Mouse (Mus musculus) spleen, adult 2 months (tissue): ENCODE measurements at regions not wholly inside any gene's neighbourhood (a gene's known extent, or its start where the extent isn't known, plus 50 kb on each side); places are given as distances from the start of the nearest gene placed in this dataset.

ENCODE experiments used
- CTCF ChIP-seq: fragments of 200-500 bp; IDR thresholded peaks from 2 replicates; pipeline ENCODE4 v1.5.1; 2011; ENCODE audit warnings: mild to moderate bottlenecking, inconsistent platforms; ENCODE audit not compliant: insufficient read depth, insufficient read length, insufficient replicate concordance; ENCODE audit errors: extremely low read depth
- POLR2A ChIP-seq: fragments of 200-500 bp; IDR thresholded peaks from 2 replicates; pipeline ENCODE4 v1.6.1; 2011; ENCODE audit warnings: low read depth, low read length, inconsistent platforms

DNA sequence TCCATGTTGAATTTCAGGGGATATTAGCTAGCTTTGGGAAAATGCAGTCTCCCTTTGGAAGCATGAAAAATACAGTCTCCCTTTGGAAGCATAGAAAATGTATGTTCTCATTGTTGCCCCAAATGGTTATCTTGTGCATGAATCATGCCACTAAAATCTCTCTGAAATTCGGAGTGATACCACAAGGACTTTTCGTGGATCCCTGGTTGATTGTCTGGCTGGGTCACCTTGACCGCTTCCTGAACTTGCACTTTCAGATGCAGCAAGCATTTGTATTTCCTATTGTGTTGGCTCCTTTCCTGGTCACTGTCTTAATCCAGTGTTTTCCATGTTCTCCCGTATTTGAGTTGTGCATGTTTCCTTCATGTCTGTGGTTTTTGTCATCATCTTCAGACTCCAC is 986.6 kb downstream of the Ttll7 start:
- no peak for TF ChIP-seq CTCF
- no peak for TF ChIP-seq POLR2A
